In genomic region chr6:135398801-135399200, GRCm38 (mm10) we compare ENCODE assay signal across 13 mouse cellular contexts. TPM values are rescaled to one million over a fixed set of nuclear protein-coding genes. Genes with fewer than 3 reads are reported as not detected.
DNase-seq lines count a peak whose midpoint lies in the region; ATAC-seq and TF ChIP-seq lines count a peak whose summit lies in the region.
"Had no signal": no experiment of that assay in that cellular context is flagged by ENCODE, and none has a peak within 500 bp of the region (broad histone marks: within the 10 kb centered on the region; RNA-seq: fewer than 3 reads in every experiment).

No protein-coding gene starts in this region.

- 60% methylated on average over 5 of the region's 5 CpGs for WGBS in kidney, adult 2 months

- H3K27ac ChIP-seq in kidney, adult 2 months (ENCODE audit: insufficient read depth, low read depth, low read length), result no peak overlapping the region
- H3K27ac ChIP-seq in left cerebral cortex, adult 2 months, result no peak overlapping the region
- H3K27ac ChIP-seq: forebrain, embryonic 10.5 days; kidney, postnatal 0 days; liver, embryonic 14.5 days had no signal

- no peaks in the 10 kb centered on the region for H3K36me3 ChIP-seq in kidney, adult 2 months (ENCODE audit: control insufficient read depth, insufficient read depth, low read length)
- H3K36me3 ChIP-seq: forebrain, embryonic 10.5 days had no signal

- H3K4me3 ChIP-seq in kidney, adult 2 months (ENCODE audit: insufficient read depth, low read depth, low read length), result no peak overlapping the region
- no peak overlapping the region for H3K4me3 ChIP-seq in left cerebral cortex, adult 2 months
- H3K4me3 ChIP-seq: forebrain, embryonic 10.5 days had no signal

- TF ChIP-seq CTCF in kidney, adult 2 months (conservative IDR thresholded peaks at IDR 0.05; ENCODE audit: insufficient read depth, insufficient read length, low read depth, low read length), result no peak
- no peak for TF ChIP-seq CTCF in left cerebral cortex, adult 2 months (IDR thresholded peaks at IDR 0.05)

- ATAC-seq in frontal cortex, adult (ENCODE audit: low TSS enrichment), result no peak
- ATAC-seq: hindbrain, embryonic 16.5 days had no signal

- peak; percentile 14 for DNase-seq in kidney, adult 2 months
- DNase-seq in kidney, adult 8-10 months, result no peak
- DNase-seq in adrenal gland, postnatal 14 days, result peak; percentile 71
- DNase-seq in gastrocnemius, postnatal 14 days, result peak; percentile 69
- DNase-seq in heart, postnatal 4 days, result peak; percentile 64
- no peak for DNase-seq in urinary bladder, postnatal 25 days (ENCODE audit: low spot score)
- no peak for DNase-seq in left cerebral cortex, adult 2 months (ENCODE audit: extremely low spot score in 1 of 2, low spot score in 2 of 2)
- DNase-seq: right cerebral cortex, postnatal 25 days had no signal

- intact Hi-C loops in gastrocnemius, postnatal 14 days (cut with DNase I; ENCODE audit: low total_unique reads), result no loop called here
- intact Hi-C loops in left cerebral cortex, adult 2 months (cut with DNase I), result no loop called here

- H3K27me3 ChIP-seq in kidney, adult 2 months (replicated peaks; ENCODE audit: control insufficient read depth, insufficient read depth, low read length), result no peaks in the 10 kb centered on the region

- TF ChIP-seq POLR2A in kidney, adult 2 months (IDR thresholded peaks at IDR 0.05; ENCODE audit: low read depth, low read length), result no peak

- H3K4me1 ChIP-seq in kidney, adult 2 months (ENCODE audit: control insufficient read depth, insufficient read depth, low read length), result no peaks in the 10 kb centered on the region
- H3K4me1 ChIP-seq: forebrain, embryonic 10.5 days had no signal

RNA-seq across cellular contexts. Expression of gene Emp1, which starts 36.5 kb away (rescaled TPM):
- polyA plus RNA-seq in kidney, adult 2 months (2012; rRNA removed), result 56.0 and 66.3 TPM in 2 replicates
- 56.4 and 62.6 TPM in 2 replicates for total RNA-seq in adrenal gland, postnatal 14 days (2021)
- total RNA-seq in gastrocnemius, postnatal 14 days (2021), result 100 to 1,000 TPM in 1 of 2 experiments, 10 to 100 TPM in 1; 83.9 to 105 TPM
- total RNA-seq in heart, postnatal 4 days (2021), result 100 to 1,000 TPM; 233 to 234 TPM
- total RNA-seq in left cerebral cortex, adult 2 months (2021), result 1 to 10 TPM; 2.6 TPM

Comparison
In these comparisons a context has a peak if more than half of its experiments do, and no peak if none do; other contexts are left out.
1. DNase-seq: peak in kidney, adult 2 months (single experiment), adrenal gland, postnatal 14 days (single experiment), gastrocnemius, postnatal 14 days (single experiment) and heart, postnatal 4 days (single experiment); none in kidney, adult 8-10 months (0 of 2), urinary bladder, postnatal 25 days (single experiment) and left cerebral cortex, adult 2 months (0 of 2).
2. RNA of gene Emp1, which starts 36.5 kb away (total RNA-seq): 233 to 234 TPM in heart, postnatal 4 days, 83.9 to 105 TPM in gastrocnemius, postnatal 14 days and 56.4 to 62.6 TPM in adrenal gland, postnatal 14 days; 2.6 TPM in left cerebral cortex, adult 2 months; every median in the first group is over 10 times any median in the second.